Mouse (Mus musculus): ENCODE data around the gene Cnp. TPM values are rescaled to one million over a fixed set of nuclear protein-coding genes. Genes with fewer than 3 reads are reported as not detected.

Gene Cnp
- polyA plus RNA-seq, 1 experiment, result 6.9 TPM

DNA sequence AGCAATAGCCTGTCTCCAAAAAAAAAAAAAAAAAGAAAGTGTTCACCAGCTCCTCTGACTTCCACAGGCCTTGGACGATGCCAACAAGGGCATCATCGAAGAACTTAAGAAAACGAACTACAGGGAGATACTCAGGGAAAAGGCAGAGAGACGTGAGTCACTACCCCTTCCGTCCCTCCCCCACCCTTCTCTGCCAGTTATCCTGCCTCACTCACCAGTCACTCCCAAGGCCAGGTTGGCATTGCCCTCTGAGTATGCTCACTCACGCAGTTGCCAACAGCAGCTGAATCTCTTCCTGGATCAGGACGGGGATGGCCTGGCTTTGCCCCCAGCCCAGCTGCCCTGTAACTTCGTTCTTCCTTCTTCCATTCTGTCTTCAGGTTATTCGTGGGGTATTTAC lies 4.9 kb upstream of the Cnp start:
- Histone ChIP-seq H3K27me3 (ENCODE audit: control insufficient read depth, insufficient read depth, low read length, poor library complexity, severe bottlenecking) (no peaks in the 10 kb centered on the region), H3K27ac (ENCODE audit: insufficient read depth, low read length) (no peak overlapping the region), H3K4me3 (ENCODE audit: low read depth, low read length) (no peak overlapping the region), H3K4me1 (ENCODE audit: control insufficient read depth, insufficient read depth, low read length) (no peaks in the 10 kb centered on the region), H3K9me3 (replicated peaks; ENCODE audit: control insufficient read depth, insufficient read depth, low read length, poor library complexity, severe bottlenecking) (no peaks in the 10 kb centered on the region), H3K9ac (ENCODE audit: low read depth, poor library complexity, severe bottlenecking) (no peak overlapping the region), H3K36me3 (ENCODE audit: control insufficient read depth, insufficient read depth, low read length, poor library complexity, severe bottlenecking) (no peaks in the 10 kb centered on the region)
- TF ChIP-seq CTCF (IDR thresholded peaks at IDR 0.05; ENCODE audit: low read depth, low read length) (no peak), POLR2A (IDR thresholded peaks at IDR 0.05; ENCODE audit: insufficient read depth, low read length) (no peak), EP300 (IDR thresholded peaks at IDR 0.05; ENCODE audit: insufficient read depth, low read depth, low read length) (no peak)

DNA sequence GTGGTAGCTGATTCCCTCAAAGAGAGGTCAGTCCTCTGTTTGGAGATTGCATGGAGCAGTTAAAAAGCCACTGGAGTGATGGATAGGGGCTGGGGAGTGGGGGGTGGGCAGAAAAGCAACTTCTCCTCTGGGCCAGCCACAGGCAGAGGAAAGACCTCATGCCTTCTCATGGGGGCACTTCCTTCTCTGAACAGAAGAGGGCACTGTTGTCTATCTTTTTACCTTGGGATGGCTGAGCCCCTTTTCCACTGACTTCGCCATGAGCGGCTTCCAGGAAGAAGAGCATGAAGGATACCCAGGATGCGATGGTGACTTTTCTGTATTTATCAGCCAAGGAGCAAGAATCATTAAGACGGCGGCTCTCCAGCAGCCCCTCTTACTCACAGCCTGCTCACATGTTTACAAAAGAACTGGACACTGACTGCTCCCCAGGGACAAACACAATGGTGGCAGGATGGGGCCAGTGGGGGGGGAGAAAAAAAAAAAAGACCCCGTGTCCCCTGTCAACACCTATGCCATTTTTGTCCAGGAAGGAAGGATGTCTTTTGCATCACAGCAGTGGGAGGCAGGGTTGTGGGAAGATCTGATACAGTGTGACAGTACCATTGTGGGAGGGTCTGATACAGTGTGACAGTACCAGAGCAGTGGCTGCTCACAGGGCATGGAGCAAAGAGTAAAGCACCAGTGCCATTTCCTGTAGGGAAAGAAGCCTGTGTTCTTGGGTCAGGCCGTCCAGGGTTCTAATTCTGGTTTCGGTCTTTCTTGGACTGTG lies 4.1 kb upstream of the Cnp start:
- no peaks in the 10 kb centered on the region for H3K9me3 ChIP-seq (replicated peaks; ENCODE audit: control insufficient read depth, insufficient read depth, low read length, poor library complexity, severe bottlenecking)
- H3K27me3 ChIP-seq (ENCODE audit: control insufficient read depth, insufficient read depth, low read length, poor library complexity, severe bottlenecking), result no peaks in the 10 kb centered on the region
- TF ChIP-seq EP300 (IDR thresholded peaks at IDR 0.05; ENCODE audit: insufficient read depth, low read depth, low read length) (no peak), CTCF (IDR thresholded peaks at IDR 0.05; ENCODE audit: low read depth, low read length) (peak; percentile 77)
- no peak overlapping the region for H3K4me3 ChIP-seq (ENCODE audit: low read depth, low read length)
- H3K36me3 ChIP-seq (ENCODE audit: control insufficient read depth, insufficient read depth, low read length, poor library complexity, severe bottlenecking), result no peaks in the 10 kb centered on the region
- no peak overlapping the region for H3K27ac ChIP-seq (ENCODE audit: insufficient read depth, low read length)
- H3K9ac ChIP-seq (ENCODE audit: low read depth, poor library complexity, severe bottlenecking), result no peak overlapping the region
- no peaks in the 10 kb centered on the region for H3K4me1 ChIP-seq (ENCODE audit: control insufficient read depth, insufficient read depth, low read length)

- H3K36me3 ChIP-seq (ENCODE audit: control insufficient read depth, insufficient read depth, low read length, poor library complexity, severe bottlenecking), result no peaks in the 10 kb centered on the region
- H3K4me1 ChIP-seq (ENCODE audit: control insufficient read depth, insufficient read depth, low read length), result no peaks in the 10 kb centered on the region
- TF ChIP-seq POLR2A (IDR thresholded peaks at IDR 0.05; ENCODE audit: insufficient read depth, low read length) (no peak), EP300 (IDR thresholded peaks at IDR 0.05; ENCODE audit: insufficient read depth, low read depth, low read length) (no peak), CTCF (IDR thresholded peaks at IDR 0.05; ENCODE audit: low read depth, low read length) (no peak)
- no peak overlapping the region for H3K4me3 ChIP-seq (ENCODE audit: low read depth, low read length)
- H3K27me3 ChIP-seq (ENCODE audit: control insufficient read depth, insufficient read depth, low read length, poor library complexity, severe bottlenecking), result no peaks in the 10 kb centered on the region
- no peaks in the 10 kb centered on the region for H3K9me3 ChIP-seq (replicated peaks; ENCODE audit: control insufficient read depth, insufficient read depth, low read length, poor library complexity, severe bottlenecking)
- no peak overlapping the region for H3K9ac ChIP-seq (ENCODE audit: low read depth, poor library complexity, severe bottlenecking)
- H3K27ac ChIP-seq (ENCODE audit: insufficient read depth, low read length), result no peak overlapping the region
These were observed 3.5 kb upstream of the Cnp start for GRCm38 (mm10) chr11:100571202-100571567.

GRCm38 (mm10) chr11:100574188-100574587 lies 516 bp upstream of the Cnp start:
- peak overlapping the region; percentile 59; the same call in 1 of the 2 replicates for H3K9ac ChIP-seq (ENCODE audit: low read depth, poor library complexity, severe bottlenecking)

DNA sequence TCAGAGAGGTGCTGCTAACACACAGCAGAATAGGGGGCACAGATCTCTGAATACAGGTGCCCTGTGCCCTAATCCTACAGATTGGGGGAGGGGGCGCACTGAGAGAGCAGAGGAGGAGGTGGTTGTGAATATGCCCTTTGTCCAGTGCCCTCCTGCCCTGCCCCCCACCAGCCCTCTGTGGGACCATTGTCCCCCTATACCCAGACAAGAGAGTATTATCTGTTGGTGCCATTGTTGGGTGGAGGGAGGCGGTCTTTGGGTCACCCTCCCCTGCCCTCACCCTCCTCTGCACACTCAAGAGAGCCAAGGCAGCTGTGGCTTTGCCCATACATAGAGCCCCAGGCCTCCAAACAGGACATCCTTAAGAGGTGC lies 766 bp downstream of the Cnp start:
- Histone ChIP-seq H3K9ac (ENCODE audit: low read depth, poor library complexity, severe bottlenecking) (peak overlapping the region; percentile 59; the same call in 1 of the 2 replicates), H3K27ac (ENCODE audit: insufficient read depth, low read length) (no peak overlapping the region), H3K9me3 (replicated peaks; ENCODE audit: control insufficient read depth, insufficient read depth, low read length, poor library complexity, severe bottlenecking) (no peaks in the 10 kb centered on the region), H3K36me3 (ENCODE audit: control insufficient read depth, insufficient read depth, low read length, poor library complexity, severe bottlenecking) (no peaks in the 10 kb centered on the region), H3K4me1 (ENCODE audit: control insufficient read depth, insufficient read depth, low read length) (no peaks in the 10 kb centered on the region), H3K27me3 (ENCODE audit: control insufficient read depth, insufficient read depth, low read length, poor library complexity, severe bottlenecking) (no peaks in the 10 kb centered on the region), H3K4me3 (ENCODE audit: low read depth, low read length) (peak overlapping the region; percentile 57; the same call in 1 of the 2 replicates)
- no peak for TF ChIP-seq POLR2A (IDR thresholded peaks at IDR 0.05; ENCODE audit: insufficient read depth, low read length)
- no peak for TF ChIP-seq CTCF (IDR thresholded peaks at IDR 0.05; ENCODE audit: low read depth, low read length)
- TF ChIP-seq EP300 (IDR thresholded peaks at IDR 0.05; ENCODE audit: insufficient read depth, low read depth, low read length), result no peak

More at GRCm38 (mm10) chr11:100574188-100574587, 516 bp upstream of the Cnp start:
- Histone ChIP-seq H3K9me3 (replicated peaks; ENCODE audit: control insufficient read depth, insufficient read depth, low read length, poor library complexity, severe bottlenecking) (no peaks in the 10 kb centered on the region), H3K36me3 (ENCODE audit: control insufficient read depth, insufficient read depth, low read length, poor library complexity, severe bottlenecking) (no peaks in the 10 kb centered on the region), H3K4me1 (ENCODE audit: control insufficient read depth, insufficient read depth, low read length) (no peaks in the 10 kb centered on the region), H3K4me3 (ENCODE audit: low read depth, low read length) (0 out of 2 replicates have a peak overlapping the region, but pooled peaks have one; percentile 13), H3K27ac (ENCODE audit: insufficient read depth, low read length) (no peak overlapping the region), H3K27me3 (ENCODE audit: control insufficient read depth, insufficient read depth, low read length, poor library complexity, severe bottlenecking) (no peaks in the 10 kb centered on the region)
- TF ChIP-seq POLR2A (IDR thresholded peaks at IDR 0.05; ENCODE audit: insufficient read depth, low read length), result no peak
- no peak for TF ChIP-seq EP300 (IDR thresholded peaks at IDR 0.05; ENCODE audit: insufficient read depth, low read depth, low read length)
- TF ChIP-seq CTCF (IDR thresholded peaks at IDR 0.05; ENCODE audit: low read depth, low read length), result no peak

GRCm38 (mm10) chr11:100576256-100576655 lies 1.6 kb downstream of the Cnp start:
- no peak overlapping the region for H3K9ac ChIP-seq (ENCODE audit: low read depth, poor library complexity, severe bottlenecking)
- H3K27ac ChIP-seq (ENCODE audit: insufficient read depth, low read length), result no peak overlapping the region
- no peaks in the 10 kb centered on the region for H3K9me3 ChIP-seq (replicated peaks; ENCODE audit: control insufficient read depth, insufficient read depth, low read length, poor library complexity, severe bottlenecking)
- H3K27me3 ChIP-seq (ENCODE audit: control insufficient read depth, insufficient read depth, low read length, poor library complexity, severe bottlenecking), result no peaks in the 10 kb centered on the region
- H3K4me1 ChIP-seq (ENCODE audit: control insufficient read depth, insufficient read depth, low read length), result no peaks in the 10 kb centered on the region
- no peaks in the 10 kb centered on the region for H3K36me3 ChIP-seq (ENCODE audit: control insufficient read depth, insufficient read depth, low read length, poor library complexity, severe bottlenecking)
- H3K4me3 ChIP-seq (ENCODE audit: low read depth, low read length), result no peak overlapping the region
- TF ChIP-seq POLR2A (IDR thresholded peaks at IDR 0.05; ENCODE audit: insufficient read depth, low read length) (no peak), CTCF (IDR thresholded peaks at IDR 0.05; ENCODE audit: low read depth, low read length) (no peak), EP300 (IDR thresholded peaks at IDR 0.05; ENCODE audit: insufficient read depth, low read depth, low read length) (no peak)

Measured in ES-Bruce4 (cell line).